Mouse (Mus musculus): ENCODE measurements around the gene Anks1. TPM values are rescaled to one million over a fixed set of nuclear protein-coding genes. Genes with fewer than 3 reads are reported as not detected.
A peak's percentile ranks its signal among the peaks of the same experiment; 100 is the strongest.

Gene Anks1
- polyA plus RNA-seq, 1 experiment, result 119 TPM

DNA sequence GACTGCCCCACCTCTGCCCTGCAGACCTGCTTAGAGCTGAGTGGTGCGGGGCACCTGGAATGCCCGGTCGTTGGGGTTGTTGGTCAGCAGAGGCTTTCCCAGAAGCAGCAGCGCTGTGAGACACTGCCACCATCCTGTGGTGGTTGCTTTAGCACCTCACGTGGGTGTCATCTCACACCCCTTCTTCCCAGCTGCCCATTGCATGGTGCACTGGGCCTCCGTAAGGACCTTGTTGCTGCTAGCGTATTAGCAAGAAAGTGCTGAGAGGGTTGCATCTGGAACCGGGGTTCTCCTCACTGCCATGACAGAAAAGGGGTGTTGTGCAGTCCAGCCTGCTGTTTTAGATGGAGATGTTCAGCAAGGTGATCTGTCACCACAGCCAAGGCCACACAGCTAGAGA is 97.1 kb downstream of the Anks1 start:
- DNase-seq (ENCODE audit: low read depth), result no peak
- TF ChIP-seq CTCF (IDR thresholded peaks at IDR 0.05; ENCODE audit: borderline replicate concordance, extremely low read depth, insufficient read depth, insufficient read length), result no peak
- TF ChIP-seq POLR2A (IDR thresholded peaks at IDR 0.05; ENCODE audit: borderline replicate concordance, extremely low read depth, insufficient read depth, insufficient read length, poor library complexity, severe bottlenecking), result no peak

DNA sequence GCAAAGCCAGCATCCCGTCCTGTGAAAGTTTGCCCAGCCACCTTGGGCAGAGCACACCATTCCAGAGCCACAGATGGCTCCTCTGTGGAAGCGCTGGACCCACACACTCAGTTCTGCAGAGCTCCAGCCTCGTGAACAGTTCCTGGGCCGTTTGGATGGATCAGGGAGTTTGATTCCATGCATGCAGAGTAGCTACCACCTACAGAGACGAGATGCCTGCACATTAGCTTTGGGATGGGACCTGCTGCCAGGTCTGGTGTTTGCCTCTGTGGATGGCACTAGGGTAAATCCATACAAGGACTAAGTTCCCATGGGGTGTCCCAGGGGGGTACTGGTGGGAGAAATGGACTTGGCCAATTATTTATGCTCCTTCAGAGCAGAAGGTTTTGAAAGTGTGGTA is 97.5 kb downstream of the Anks1 start:
- no peak for TF ChIP-seq CTCF (IDR thresholded peaks at IDR 0.05; ENCODE audit: borderline replicate concordance, extremely low read depth, insufficient read depth, insufficient read length)
- TF ChIP-seq POLR2A (IDR thresholded peaks at IDR 0.05; ENCODE audit: borderline replicate concordance, extremely low read depth, insufficient read depth, insufficient read length, poor library complexity, severe bottlenecking), result no peak
- no peak for DNase-seq (ENCODE audit: low read depth)

DNA sequence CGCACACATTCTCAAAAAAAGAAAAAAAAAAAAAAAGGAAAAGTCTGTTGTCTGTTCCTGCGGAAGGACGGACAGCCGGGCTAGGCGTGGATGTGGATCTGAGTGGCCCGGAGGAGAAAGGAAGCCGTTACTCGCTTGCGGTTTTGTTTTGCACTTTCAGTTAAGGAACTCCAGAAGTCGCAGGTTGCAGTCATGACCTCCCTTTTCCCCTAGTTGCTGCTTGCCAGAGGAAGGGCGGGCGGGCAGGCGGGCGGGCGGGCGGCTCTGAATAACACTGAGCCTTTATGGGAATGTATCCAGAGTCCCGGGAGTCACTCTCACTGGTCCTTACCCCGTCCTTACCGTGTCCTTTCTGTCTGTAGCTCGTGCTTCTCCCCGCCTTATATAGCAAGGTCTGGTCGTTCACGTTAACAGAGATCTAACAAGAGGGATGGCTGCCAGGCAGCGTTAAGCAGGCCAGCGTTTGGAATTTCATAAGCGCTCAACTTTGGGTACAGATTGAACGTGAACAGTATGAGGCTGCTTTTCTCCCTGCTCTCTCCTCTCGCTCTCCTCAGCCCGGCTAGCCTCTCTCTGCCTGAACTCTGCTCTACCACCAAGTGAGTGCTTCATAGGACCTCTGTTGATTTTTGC is 98.2 kb downstream of the Anks1 start:
- no peak for TF ChIP-seq CTCF (IDR thresholded peaks at IDR 0.05; ENCODE audit: borderline replicate concordance, extremely low read depth, insufficient read depth, insufficient read length)
- no peak for TF ChIP-seq POLR2A (IDR thresholded peaks at IDR 0.05; ENCODE audit: borderline replicate concordance, extremely low read depth, insufficient read depth, insufficient read length, poor library complexity, severe bottlenecking)
- DNase-seq (ENCODE audit: low read depth), result peak; percentile 69

DNA sequence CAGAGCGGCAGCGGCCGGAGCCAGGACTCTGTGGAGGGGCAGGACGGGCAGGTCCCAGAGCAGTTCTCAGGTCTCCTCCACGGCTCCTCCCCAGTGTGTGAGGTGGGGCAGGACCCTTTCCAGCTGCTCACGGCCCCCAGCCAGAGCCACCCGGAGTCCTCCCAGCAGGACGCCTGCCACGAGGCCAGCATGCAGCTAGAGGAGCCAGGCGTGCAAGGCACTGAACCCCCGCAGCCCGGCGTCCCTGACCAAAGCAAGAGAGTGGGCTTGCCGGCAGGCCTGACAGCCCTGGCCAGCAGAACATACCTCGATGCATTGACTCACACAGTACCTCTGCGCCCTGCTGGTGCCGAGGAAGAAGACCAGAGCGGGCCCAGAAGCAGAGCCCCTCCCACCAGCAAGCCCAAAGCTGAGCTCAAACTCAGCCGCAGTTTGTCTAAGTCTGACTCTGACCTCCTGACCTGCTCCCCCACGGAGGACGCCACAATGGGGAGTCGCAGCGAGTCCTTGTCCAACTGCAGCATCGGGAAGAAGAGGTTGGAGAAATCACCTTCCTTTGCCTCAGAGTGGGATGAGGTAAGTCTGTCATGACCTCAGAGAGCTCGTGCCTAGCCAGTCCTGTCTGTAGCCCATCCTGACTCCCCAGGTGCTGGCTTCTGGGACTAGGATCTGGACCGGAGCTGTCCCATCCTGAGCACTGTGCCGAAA is 98.9 kb downstream of the Anks1 start:
- no peak for DNase-seq (ENCODE audit: low read depth)
- TF ChIP-seq CTCF (IDR thresholded peaks at IDR 0.05; ENCODE audit: borderline replicate concordance, extremely low read depth, insufficient read depth, insufficient read length), result no peak

DNA sequence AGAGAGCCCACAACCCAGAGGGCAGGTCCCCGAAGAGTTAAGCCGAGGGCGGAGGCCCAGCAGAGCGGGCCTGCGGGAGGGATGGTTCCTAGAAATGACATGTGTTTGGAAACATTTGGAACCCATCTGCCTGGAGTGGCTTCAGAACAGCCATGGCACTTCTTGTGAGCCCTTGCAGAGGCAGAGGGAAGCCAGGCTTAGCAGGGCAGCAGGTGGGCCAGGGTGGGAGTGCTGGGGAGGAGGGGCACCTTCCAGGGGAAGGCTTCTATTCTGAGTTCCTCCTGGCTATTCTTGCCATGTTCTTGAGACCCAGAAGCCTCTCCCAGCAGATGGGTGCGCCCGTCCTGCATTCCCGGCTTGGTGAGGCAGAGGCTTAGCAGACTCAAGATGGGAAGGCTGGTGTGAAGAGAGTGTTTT is 99.5 kb downstream of the Anks1 start:
- TF ChIP-seq CTCF (IDR thresholded peaks at IDR 0.05; ENCODE audit: borderline replicate concordance, extremely low read depth, insufficient read depth, insufficient read length) (no peak), POLR2A (IDR thresholded peaks at IDR 0.05; ENCODE audit: borderline replicate concordance, extremely low read depth, insufficient read depth, insufficient read length, poor library complexity, severe bottlenecking) (no peak)
- no peak for DNase-seq (ENCODE audit: low read depth)

DNA sequence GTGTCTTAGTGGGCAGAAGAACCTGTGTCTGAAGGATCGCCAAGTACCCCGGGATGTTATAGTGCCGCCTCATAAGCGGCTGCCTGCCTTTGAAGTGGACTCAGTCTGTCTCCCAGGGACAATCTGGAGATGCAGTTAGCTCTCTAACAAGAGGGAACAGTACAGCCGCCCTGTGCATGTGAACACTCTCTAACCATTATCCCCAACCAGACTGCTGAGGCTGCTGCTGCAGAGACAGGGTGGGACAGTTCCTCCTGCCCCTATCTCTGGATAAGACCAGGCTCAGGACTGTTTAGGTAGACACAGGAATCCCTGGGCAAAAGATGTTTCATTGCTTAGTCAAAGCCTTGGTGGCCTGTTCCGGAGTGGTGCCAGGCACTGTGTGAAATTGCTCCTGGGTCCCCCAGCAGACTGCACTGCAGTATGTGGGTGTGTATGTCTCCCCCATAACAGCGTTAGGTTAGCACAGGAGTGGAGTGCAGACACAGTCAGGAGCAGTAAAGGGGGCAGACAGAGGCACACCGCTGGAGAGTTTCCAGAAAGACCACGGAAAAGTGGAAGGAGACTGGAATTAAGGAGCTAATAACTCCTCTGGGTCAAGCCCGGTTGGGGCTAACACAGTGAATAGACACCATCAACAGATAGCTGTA is 100.1 kb downstream of the Anks1 start:
- TF ChIP-seq POLR2A (IDR thresholded peaks at IDR 0.05; ENCODE audit: borderline replicate concordance, extremely low read depth, insufficient read depth, insufficient read length, poor library complexity, severe bottlenecking) (no peak), CTCF (IDR thresholded peaks at IDR 0.05; ENCODE audit: borderline replicate concordance, extremely low read depth, insufficient read depth, insufficient read length) (no peak)
- DNase-seq (ENCODE audit: low read depth), result no peak

DNA sequence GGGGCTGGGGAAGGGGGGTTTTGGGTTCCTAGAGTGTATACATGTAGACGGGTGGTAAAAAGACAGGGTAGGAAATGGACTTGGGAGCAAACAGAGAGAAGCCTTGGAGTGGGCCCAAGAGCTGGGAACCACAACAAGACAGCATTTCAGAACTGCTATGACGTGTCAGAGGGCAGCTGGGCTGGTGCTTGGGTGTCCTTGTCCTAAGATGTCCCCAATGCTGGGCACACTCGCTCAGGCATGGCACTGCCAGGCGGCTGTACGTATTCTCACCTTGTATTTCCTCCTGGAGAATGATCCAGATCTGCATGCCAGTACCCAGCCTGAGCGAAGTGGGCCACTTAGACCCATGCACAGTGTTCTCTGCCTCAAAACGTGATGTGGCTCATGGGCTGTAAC is 100.6 kb downstream of the Anks1 start:
- TF ChIP-seq POLR2A (IDR thresholded peaks at IDR 0.05; ENCODE audit: borderline replicate concordance, extremely low read depth, insufficient read depth, insufficient read length, poor library complexity, severe bottlenecking) (no peak), CTCF (IDR thresholded peaks at IDR 0.05; ENCODE audit: borderline replicate concordance, extremely low read depth, insufficient read depth, insufficient read length) (no peak)
- no peak for DNase-seq (ENCODE audit: low read depth)

DNA sequence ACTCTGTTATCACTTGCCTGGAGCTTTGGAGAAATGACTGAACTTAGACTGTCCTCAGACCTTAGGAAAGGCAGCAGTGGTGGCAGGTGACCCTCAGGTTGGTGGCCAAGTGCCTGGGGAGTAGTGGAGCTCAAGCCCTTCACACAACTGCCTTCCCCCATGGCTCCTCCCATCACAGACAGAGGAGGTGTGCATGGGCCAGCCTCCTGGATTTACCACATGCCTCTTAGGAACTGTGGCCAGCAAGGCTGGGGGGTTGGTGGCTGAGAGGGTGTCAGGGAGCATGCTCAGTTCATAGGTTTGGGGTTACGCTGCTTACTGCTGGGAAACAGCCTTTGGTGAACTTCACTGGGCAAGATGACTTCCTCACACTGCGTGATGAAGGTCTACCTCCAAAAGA is 101.8 kb downstream of the Anks1 start:
- TF ChIP-seq CTCF (IDR thresholded peaks at IDR 0.05; ENCODE audit: borderline replicate concordance, extremely low read depth, insufficient read depth, insufficient read length), result no peak
- TF ChIP-seq POLR2A (IDR thresholded peaks at IDR 0.05; ENCODE audit: borderline replicate concordance, extremely low read depth, insufficient read depth, insufficient read length, poor library complexity, severe bottlenecking), result no peak
- no peak for DNase-seq (ENCODE audit: low read depth)

DNA sequence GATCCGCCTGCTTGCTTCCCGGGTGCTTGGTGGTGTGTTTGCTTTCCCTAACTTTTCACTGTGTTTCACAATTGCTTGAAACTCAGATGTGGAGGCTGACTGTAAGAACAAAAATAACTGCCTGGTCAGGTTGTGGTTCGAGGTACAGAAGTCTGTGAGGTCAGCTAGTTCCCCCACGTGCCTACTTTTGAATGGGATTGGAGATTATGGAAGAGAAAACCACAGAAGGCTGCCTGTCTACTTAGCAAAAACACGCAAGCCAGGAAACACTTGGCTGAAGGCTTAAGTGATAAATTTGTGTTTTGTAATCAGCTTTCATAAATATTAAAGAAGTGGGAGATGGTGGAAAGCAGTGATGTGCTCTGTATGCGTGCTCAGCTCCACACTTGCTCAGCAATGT is 103.7 kb downstream of the Anks1 start:
- no peak for TF ChIP-seq POLR2A (IDR thresholded peaks at IDR 0.05; ENCODE audit: borderline replicate concordance, extremely low read depth, insufficient read depth, insufficient read length, poor library complexity, severe bottlenecking)
- no peak for TF ChIP-seq CTCF (IDR thresholded peaks at IDR 0.05; ENCODE audit: borderline replicate concordance, extremely low read depth, insufficient read depth, insufficient read length)
- no peak for DNase-seq (ENCODE audit: low read depth)

DNA sequence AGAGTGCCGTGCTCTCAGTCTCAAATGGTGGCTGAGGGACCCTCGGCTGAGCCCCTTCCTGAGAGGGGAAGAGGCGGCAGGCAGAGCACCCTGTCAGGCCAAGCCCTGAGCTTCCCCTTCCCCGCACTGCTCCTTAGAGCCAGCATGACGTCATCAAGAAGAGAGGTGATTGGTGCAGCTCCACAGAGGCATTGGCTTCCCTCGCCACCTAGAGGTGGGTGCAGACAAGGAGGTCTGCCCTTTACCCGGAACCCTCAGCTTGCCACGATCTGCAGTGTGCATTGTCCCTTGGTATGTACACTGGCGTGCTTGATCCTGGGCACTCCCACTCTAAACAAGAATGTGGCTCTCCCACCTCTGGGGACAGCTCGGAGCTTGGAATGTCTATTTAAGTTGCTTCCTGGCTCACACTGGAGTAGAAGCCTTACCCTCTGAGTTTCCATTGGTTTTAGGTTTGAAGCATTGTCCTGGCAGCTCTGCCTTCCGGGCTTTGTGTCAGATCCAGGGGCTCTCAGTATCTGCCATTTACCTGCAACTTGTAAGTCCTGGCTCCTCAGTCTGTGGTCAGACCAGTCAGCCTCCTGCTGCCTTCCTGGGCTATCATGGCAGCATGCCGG is 104.3 kb downstream of the Anks1 start:
- TF ChIP-seq CTCF (IDR thresholded peaks at IDR 0.05; ENCODE audit: borderline replicate concordance, extremely low read depth, insufficient read depth, insufficient read length) (peak; percentile 78), POLR2A (IDR thresholded peaks at IDR 0.05; ENCODE audit: borderline replicate concordance, extremely low read depth, insufficient read depth, insufficient read length, poor library complexity, severe bottlenecking) (no peak)
- DNase-seq (ENCODE audit: low read depth), result peak; percentile 94

DNA sequence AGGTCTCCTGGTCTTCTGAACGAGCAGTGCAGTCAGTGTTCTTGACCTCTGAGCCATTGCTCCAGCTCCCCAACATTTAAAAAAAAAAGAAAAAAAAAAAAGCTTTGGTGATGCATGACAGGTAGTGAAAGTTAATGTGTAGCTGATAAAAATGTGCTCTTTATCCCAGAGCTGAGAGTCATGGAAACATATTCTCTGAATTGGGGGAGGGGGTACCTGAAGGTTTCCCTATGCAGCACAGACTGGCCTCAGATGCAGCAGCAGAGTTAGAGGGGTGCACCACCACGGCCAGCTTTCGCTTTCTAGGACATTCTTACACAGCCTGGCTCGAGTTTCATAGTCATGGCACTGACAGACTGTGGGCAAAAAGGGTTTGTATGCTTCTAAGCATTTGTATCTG is 105.3 kb downstream of the Anks1 start:
- TF ChIP-seq CTCF (IDR thresholded peaks at IDR 0.05; ENCODE audit: borderline replicate concordance, extremely low read depth, insufficient read depth, insufficient read length) (no peak), POLR2A (IDR thresholded peaks at IDR 0.05; ENCODE audit: borderline replicate concordance, extremely low read depth, insufficient read depth, insufficient read length, poor library complexity, severe bottlenecking) (no peak)
- DNase-seq (ENCODE audit: low read depth), result no peak
